Mouse (Mus musculus): Measurements from ENCODE around the gene Sbf2.
"Not testable (repeated sequence)": the region's sequence is repeated elsewhere in the genome, so short reads cannot be mapped to it uniquely, and the experiment has no call there.

The Sbf2 gene

GRCm38 (mm10) chr7:110614133-110615063, at the start of gene Sbf2:
Gene Sbf2 (minus strand): TSS chr7:110614922.
- peak; percentile 69 to 72 for DNase-seq (ENCODE audit: low spot score in 2 of 2)

GRCm38 (mm10) chr7:110658378-110658928, 43.7 kb upstream of the Sbf2 start:
- no peak for DNase-seq (ENCODE audit: low spot score in 2 of 2)

DNA sequence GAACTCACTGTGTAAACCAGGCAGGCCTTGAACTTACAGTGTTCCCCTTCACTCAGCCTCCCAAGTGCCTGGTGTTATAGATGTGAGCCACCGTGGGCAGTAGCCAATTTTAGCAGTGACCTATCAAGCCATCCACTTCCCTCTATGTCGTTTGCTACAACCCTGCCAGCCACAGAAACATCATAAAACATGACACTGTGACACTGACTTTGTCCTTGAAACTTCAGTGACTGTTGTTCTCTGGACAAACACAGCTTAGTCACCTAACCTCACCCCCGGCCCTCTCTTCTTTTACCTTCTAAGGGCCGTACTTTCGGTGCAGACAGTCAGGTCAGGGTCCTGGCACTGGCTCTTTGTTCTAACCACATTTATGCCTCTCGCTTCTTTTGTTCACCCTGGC, 41.2 kb upstream of the Sbf2 start:
- no peak for DNase-seq (ENCODE audit: low spot score in 2 of 2)

- no peak for DNase-seq (ENCODE audit: low spot score in 2 of 2)
Observed at GRCm38 (mm10) chr7:110655230-110655629, 40.5 kb upstream of the Sbf2 start.

DNA sequence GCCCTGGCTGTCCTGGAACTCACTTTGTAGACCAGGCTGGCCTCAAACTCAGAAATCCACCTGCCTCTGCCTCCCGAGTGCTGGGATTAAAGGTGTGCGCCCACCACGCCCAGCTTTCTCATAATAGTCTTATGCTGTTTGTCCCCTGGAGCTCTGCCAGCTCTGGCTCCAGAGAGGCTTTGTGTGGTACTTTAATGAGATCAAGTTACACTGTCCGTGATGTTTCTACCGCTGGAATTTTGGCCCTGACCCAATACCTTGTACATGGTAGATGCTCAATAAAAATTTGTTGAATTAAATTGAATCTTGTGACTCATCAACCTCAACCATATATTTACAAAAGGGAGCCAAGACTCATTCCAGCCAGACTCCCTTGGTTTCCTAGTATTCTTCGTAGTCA, 36.4 kb upstream of the Sbf2 start:
- no peak for DNase-seq (ENCODE audit: low spot score in 2 of 2)

DNA sequence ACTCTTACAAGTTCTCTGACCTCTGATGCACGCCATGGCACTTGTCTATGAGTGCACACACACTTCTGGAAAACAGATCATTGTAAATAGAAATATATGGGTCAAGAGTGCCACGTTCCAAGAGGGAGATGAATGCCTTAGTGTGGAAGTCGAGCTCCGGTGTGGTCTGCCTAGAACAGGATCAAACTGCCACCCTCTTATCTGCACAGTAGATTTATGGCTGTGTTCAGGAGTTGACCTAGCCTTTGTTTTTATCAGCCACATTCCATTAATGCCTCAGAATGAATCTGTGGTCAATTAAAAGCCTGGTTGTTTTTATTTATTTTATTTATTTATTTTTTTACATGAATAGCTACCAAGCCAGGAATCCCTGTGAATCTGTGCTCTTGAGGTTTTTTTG, 35.8 kb upstream of the Sbf2 start:
- no peak for DNase-seq (ENCODE audit: low spot score in 2 of 2)

- no peak for DNase-seq (ENCODE audit: low spot score in 2 of 2)
Observed at GRCm38 (mm10) chr7:110649133-110649987, 34.6 kb upstream of the Sbf2 start.

GRCm38 (mm10) chr7:110648455-110649085, 33.8 kb upstream of the Sbf2 start:
- no peak for DNase-seq (ENCODE audit: low spot score in 2 of 2)

DNA sequence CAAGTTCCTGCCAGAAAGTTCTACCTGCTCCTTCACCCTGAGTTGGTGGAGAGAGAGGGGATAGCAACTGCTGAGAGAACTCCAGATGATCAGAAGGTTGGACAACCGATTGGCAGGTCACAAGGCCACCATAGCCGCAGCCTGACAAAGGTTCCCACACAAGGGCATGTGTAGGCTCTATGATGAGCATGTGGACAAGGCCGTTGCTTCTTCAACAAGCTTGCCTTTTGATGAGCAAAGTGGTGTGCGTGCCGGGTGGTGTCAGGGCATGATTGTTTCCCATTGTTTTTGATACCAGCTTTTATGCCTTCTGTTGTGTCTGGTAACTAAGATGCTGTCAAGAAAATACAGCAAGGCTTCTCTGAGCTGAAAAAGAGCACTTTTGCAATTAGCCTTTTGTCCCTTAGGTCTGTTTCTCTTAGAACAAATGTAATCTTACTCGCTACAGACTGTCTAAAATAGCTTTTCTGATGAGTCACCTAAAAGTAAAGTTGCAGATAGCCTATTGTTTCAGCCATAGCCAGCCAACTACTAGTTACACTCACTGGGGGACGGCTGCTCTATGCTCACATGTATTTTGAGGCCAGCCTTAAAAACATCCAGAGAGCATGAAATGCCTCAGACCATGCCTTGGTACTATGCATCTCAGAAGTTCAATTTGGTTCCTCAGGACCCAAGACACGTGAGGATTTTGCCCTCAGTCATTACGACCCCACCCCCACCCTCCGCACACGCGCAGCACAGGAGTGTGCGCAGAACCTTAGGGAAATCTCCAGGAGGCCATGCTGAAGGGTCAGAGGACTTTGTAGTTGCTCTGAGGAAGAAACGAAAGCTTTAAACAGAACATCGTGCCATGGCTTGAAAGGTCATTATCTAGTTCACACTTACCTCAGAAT, 33.1 kb upstream of the Sbf2 start:
- DNase-seq (ENCODE audit: low spot score in 2 of 2) = no peak

DNA sequence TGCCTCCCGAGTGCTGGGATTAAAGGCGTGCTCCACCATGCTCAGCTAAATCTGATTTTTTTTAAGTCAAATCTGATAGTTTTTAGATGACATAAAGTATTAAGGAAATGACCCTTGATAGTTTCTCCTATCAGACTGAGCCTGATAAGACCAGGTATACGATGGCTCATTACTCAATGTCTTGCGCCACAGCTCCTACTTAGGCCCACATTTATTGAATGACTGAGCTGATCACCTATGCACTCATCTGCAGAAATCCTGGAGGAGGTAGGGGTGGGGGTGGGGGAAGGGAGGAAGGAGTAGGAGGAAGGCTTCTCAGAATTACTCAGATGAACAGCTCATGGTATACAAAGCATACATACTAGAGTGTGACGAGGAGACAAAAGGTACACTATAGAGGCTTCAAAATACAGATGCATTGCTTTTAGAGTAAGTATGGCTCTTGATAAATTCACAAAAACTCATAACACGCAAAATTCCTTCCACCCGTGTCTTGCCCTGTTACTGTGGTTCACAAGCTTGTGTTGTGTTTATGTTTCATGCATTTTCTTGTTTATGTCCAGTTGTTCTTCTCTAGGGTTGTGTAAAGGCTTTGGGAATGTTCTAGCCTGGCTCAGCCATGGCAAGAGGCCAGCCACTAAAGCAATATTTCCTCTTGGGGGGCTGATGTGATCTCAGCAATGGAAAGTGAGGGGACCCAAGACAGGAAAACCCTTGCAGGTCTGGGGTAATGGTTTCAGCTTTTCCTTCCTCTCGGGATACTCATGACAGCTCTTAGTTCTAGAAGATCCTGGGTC, 32.1 kb upstream of the Sbf2 start:
- DNase-seq (ENCODE audit: low spot score in 2 of 2) = no peak

GRCm38 (mm10) chr7:110645859-110646258, 31.1 kb upstream of the Sbf2 start:
- DNase-seq (ENCODE audit: low spot score in 2 of 2) = no peak

DNA sequence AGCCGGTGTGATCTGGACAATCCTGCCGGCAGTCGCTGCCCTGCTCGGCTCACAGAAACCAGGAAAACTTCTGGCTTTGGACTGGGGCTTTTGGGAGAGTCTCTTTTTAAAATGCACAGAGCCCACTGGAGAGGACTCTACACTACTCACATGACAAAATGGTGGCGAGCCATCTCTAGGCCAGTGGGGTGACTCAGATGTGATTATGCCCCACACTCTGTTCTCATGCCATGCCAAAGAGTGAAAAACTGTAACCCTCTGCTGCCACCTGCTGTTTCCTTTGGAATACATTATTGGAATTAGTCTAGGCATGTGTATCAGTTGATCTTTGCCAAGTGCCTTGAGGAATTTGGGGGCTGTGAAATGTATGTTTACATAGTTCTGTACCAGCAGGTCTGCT, 30.6 kb upstream of the Sbf2 start:
- DNase-seq (ENCODE audit: low spot score in 2 of 2) = peak in 1 of 2 experiments; percentile 43

GRCm38 (mm10) chr7:110639958-110640357, 25.2 kb upstream of the Sbf2 start:
- not testable (repeated sequence) for DNase-seq (ENCODE audit: low spot score in 2 of 2)

- DNase-seq (ENCODE audit: low spot score in 2 of 2) = no peak
Observed at GRCm38 (mm10) chr7:110639291-110639915, 24.7 kb upstream of the Sbf2 start.

DNA sequence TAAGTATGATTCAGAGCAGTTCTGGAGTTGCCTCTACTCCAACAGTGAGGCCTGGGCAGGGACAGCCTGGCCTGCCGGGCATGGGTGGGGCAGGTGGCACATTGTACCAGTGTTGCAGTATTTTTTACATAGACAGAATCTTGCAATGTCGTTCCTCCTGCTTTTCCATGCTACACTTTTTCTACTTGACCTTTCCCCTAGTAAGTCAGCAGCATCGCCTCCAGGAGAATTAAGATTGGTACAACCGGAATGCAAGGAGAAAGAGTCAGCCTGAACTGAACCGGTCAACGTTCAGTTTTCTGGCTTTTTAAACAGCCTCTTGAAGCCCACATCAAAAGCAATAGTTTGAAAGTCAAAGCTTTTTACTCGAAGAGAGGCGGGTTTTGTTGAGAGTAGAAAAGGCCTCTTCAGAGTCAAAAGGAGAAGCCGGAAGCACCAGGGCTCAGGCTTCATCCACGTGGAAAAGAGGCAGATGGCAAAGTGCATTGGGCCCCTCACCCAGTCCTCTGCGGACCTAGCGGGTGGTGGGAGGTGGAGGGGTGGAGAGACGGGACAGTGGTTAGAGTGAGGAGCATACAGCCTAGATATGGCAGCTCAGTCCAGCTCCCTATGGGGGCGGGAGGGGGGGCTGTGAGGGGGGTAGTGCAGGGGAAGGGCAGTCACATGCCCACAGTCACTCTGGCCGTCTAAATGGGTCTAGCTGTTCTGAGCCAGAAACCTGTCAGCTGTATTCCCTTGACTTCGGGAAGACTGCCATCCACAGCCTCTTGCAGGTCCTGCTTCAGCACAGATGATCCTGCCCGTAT, 23.8 kb upstream of the Sbf2 start:
- no peak for DNase-seq (ENCODE audit: low spot score in 2 of 2)

DNA sequence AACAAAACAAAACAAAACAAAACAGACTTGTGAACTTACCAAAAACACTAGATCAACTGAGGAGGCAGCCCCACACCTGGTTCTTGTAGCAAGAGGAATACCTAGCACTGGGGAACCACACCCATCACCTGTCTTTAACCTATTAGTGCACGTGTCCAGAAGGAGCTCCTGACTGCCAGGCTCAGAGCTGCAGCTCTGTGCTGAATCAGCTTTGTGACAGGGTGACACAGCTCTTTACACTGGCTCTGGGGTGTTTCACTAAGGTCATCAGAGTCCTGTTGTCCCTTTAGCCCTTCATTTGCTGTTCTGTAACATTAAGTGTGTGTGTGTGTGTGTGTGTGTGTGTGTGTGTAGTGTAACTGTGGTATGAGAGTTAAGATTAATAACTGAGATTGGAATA, 21.8 kb upstream of the Sbf2 start:
- DNase-seq (ENCODE audit: low spot score in 2 of 2) = no peak

DNA sequence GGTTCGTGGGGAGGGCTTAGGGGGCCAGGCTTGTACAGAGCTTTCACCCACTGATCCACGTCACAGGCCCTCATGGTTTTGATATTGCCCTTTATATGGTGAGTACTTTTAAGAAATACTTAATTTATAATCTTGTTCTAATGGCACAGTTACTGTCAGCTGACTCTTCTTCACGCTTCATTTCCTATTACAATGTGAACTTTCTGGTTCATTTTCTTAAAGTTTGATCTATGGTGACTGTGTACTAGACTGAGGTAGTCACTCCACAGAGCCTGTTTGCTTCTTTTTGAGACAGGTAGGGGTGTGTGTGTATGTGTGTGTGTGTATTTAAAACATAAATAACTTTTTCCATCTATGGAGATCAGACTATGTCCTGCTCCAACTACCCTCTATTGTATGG, 21.2 kb upstream of the Sbf2 start:
- no peak for DNase-seq (ENCODE audit: low spot score in 2 of 2)

GRCm38 (mm10) chr7:110631136-110631888, 16.6 kb upstream of the Sbf2 start:
- no peak for DNase-seq (ENCODE audit: low spot score in 2 of 2)

Data from frontal cortex, postnatal 10 days (tissue).